Mouse (Mus musculus) brain, embryonic 14.5 days (tissue): Measurements from ENCODE around the gene Cln5. TPM values are rescaled to one million over a fixed set of nuclear protein-coding genes. Genes with fewer than 3 reads are reported as not detected.
A peak's percentile ranks its signal among the peaks of the same experiment; 100 is the strongest.

ENCODE experiments used
- DNase-seq: peaks from one replicate; pipeline ENCODE4 v3.0.0-alpha.2; 2011; ENCODE audit warnings: low read depth
- CTCF ChIP-seq: fragments of 200-500 bp; IDR thresholded peaks from 2 replicates; pipeline ENCODE4 v1.5.1; 2012; ENCODE audit warnings: inconsistent platforms, mild to moderate bottlenecking, moderate library complexity, borderline replicate concordance; ENCODE audit not compliant: insufficient read depth, insufficient read length; ENCODE audit errors: extremely low read depth
- POLR2A ChIP-seq: fragments of 200-500 bp; IDR thresholded peaks from 2 replicates; pipeline ENCODE4 v1.6.1; 2012; ENCODE audit warnings: mild to moderate bottlenecking, inconsistent platforms, borderline replicate concordance; ENCODE audit not compliant: poor library complexity, insufficient read depth, insufficient read length, severe bottlenecking; ENCODE audit errors: extremely low read depth
- polyA plus RNA-seq: library from polyadenylated mRNA; depleted of rRNA; stranded (reverse); fragments of >200 nt; gene quantifications from 2 replicates; pipeline ENCODE4 v1.2.3, GENCODE M21; 2012; rRNA removed

The Cln5 gene
- polyA plus RNA-seq, 1 experiment = 9.7 TPM

- DNase-seq = no peak
- no peak for TF ChIP-seq POLR2A
- TF ChIP-seq CTCF = no peak
These were observed 31.2 kb downstream of the Cln5 start for GRCm38 (mm10) chr14:103101171-103101570.

GRCm38 (mm10) chr14:103102246-103102645 is 32.2 kb downstream of the Cln5 start:
- no peak for DNase-seq
- no peak for TF ChIP-seq CTCF
- TF ChIP-seq POLR2A = no peak

DNA sequence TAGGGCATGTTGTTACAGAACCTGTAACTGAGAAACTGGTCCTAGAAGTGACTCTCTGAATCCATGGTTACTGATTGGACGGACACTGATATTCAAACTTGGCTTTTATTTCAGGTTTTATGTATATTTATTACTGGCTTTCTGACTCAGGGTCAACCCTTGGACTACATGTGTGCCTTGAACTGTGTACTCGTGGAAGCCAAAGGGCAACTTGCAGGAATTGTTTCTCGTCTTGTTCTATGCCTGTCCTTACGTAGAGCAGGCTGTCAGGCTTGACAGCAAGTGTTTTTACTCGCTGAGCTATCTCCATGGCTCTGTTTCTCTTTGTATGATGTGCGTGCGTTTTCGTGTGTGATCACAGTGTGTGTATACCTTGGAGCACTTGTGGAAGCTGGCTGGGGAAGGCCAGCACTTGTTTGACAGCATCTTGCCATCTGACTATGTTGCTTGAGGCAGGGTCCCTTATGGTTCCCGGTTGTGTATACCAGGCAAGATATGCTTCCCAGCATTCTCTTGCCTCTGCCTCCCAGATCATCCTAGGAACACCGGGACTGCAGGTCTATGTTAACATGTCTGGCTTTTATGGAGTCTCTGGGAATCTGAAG is 32.8 kb downstream of the Cln5 start:
- no peak for DNase-seq
- TF ChIP-seq CTCF = no peak
- no peak for TF ChIP-seq POLR2A

DNA sequence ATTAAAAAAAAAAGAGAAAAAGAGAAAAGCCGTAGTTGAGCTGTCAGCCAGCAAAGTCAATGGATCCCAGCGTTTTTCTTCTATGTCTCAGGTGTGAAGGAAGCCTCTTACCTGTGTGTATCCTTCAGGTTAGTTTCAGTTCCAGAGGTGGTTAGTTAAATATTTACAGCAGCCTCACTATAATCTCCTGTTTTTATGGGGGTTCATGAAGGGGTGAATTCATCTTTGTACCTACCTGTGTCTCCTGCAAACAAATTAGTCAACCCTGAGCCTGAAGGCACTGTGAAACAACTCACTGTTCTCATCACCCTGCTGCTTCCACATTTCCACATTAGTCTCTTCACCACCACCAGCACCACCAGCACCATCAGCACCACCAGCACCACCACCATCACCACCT is 36.3 kb downstream of the Cln5 start:
- no peak for TF ChIP-seq POLR2A
- no peak for TF ChIP-seq CTCF
- no peak for DNase-seq

GRCm38 (mm10) chr14:103109971-103110370 is 40.0 kb downstream of the Cln5 start:
- no peak for DNase-seq
- TF ChIP-seq POLR2A = no peak
- no peak for TF ChIP-seq CTCF

DNA sequence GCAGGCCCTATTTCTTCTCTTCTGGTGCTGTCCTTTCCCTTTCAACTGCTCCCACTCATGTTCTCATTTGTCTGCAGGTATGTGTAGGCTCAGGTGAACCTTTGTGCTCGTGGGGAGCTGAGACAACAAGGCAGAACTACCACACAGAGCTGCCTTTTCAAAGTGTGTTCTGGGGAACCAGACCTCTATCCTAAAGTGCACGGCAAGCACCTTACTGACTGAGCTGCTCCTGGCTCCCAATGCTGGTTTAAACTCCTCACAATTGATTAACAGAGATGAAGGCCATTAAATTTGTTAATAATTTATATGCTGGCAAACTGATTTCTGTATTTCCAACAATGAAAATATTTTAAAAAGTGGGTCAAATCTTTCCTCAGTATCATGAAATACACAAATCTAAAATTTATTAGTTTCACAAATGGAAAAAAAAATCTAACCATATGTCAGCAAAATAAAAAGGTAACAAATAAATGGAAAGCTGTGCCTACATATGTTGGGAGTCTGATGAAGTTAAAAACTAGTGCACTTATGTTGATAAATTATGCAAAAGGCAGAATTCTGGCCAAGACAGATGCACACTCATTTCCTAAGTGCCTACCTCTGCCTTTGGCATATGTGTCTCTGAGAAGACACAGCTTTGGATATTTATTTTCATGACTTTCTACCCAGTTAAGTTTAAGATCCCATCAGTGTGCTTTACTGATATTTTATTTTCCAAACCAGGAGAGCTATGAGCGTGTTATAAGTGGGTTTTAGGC is 42.8 kb downstream of the Cln5 start:
- DNase-seq = peak; percentile 40
- TF ChIP-seq POLR2A = no peak

DNA sequence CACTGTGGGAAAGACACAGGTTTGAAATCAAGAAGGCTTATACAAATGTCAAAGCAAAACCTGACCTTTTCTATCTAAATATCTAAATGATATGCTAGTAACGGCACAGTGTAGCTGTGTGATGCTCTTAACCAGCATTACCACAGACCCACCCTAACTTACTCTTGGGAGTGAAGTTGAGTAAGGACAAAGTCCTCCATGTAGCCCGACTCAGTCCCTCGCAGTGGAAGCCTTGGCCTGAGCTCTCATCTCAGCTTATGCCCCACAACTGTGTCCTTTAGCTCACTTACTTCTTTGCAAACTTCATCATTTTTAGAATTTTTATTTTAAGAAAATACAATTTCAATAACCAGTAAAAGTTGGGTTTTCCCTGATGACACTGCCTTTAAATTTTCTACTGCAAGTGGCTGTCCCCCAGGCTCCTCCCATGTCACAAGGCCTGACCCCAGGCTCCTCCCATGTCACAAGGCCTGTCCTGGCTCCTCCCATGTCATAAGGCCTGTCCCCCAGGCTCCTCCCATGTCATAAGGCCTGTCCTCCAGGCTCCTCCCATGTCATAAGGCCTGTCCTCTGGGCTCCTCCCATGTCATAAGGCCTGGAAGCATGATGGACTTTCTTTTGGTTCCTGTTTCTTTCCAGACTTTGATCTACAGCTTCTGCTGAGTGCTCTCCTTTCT is 45.1 kb downstream of the Cln5 start:
- TF ChIP-seq POLR2A = no peak
- DNase-seq = no peak

GRCm38 (mm10) chr14:103125756-103126155 is 55.7 kb downstream of the Cln5 start:
- TF ChIP-seq CTCF (no peak), POLR2A (no peak)
- no peak for DNase-seq

Other genes with a start within 250 kb of the Cln5 start
- 23.1 and 39.3 TPM in 2 replicates for gene Kctd12, start 87.6 kb upstream of the Cln5 start, polyA plus RNA-seq
- gene Acod1, start 23.2 kb upstream of the Cln5 start, polyA plus RNA-seq = 0.03 TPM in 1 of 2 replicates, not detected in the other
- 78.8 and 84.4 TPM in 2 replicates for gene Fbxl3, start 29.4 kb downstream of the Cln5 start, polyA plus RNA-seq